Mouse (Mus musculus) hindbrain, postnatal 0 days (tissue): ENCODE data around the gene Fignl1. TPM values are rescaled to one million over a fixed set of nuclear protein-coding genes. Genes with fewer than 3 reads are reported as not detected.

ENCODE experiments used
- ATAC-seq: fragments of 200-750 bp; cut with Nextera tagmentation; 2 replicates; pipeline ENCODE4 v1.8.0; 2017; ENCODE audit warnings: mild to moderate bottlenecking, moderate TSS enrichment, moderate library complexity
- DNase-seq: peaks from one replicate; pipeline ENCODE4 v3.0.0-alpha.2; 2015; ENCODE audit warnings: low spot score
- H3K27ac ChIP-seq: fragments of 300-500 bp; sonication (generic); 2 replicates; pipeline ENCODE4 v1.5.1; 2014; ENCODE audit warnings: mild to moderate bottlenecking
- H3K27me3 ChIP-seq: fragments of 300-500 bp; sonication (generic); 2 replicates; pipeline ENCODE4 v1.6.1; 2014; ENCODE audit warnings: low read length, mixed read lengths; ENCODE audit not compliant: insufficient read depth
- H3K36me3 ChIP-seq: fragments of 300-500 bp; sonication (generic); 2 replicates; pipeline ENCODE4 v1.6.1; 2014; ENCODE audit warnings: low read length, mixed read lengths; ENCODE audit not compliant: insufficient read depth
- H3K4me1 ChIP-seq: fragments of 300-500 bp; sonication (generic); 2 replicates; pipeline ENCODE4 v1.6.1; 2014; ENCODE audit warnings: antibody characterized with exemption, low read length, mixed read lengths; ENCODE audit not compliant: insufficient read depth
- H3K4me2 ChIP-seq: fragments of 300-500 bp; sonication (generic); 2 replicates; pipeline ENCODE4 v1.6.1; 2014; ENCODE audit warnings: low read depth, mild to moderate bottlenecking, low read length, moderate library complexity, mixed read lengths
- H3K4me3 ChIP-seq: fragments of 300-500 bp; sonication (generic); 2 replicates; pipeline ENCODE4 v1.5.1; 2014; ENCODE audit warnings: low read length
- H3K9ac ChIP-seq: fragments of 300-500 bp; sonication (generic); replicated peaks from 2 replicates; pipeline ENCODE4 v1.6.1; 2014; ENCODE audit warnings: mild to moderate bottlenecking, low read length, moderate library complexity, mixed read lengths
- H3K9me3 ChIP-seq: fragments of 300-500 bp; sonication (generic); 2 replicates; pipeline ENCODE4 v1.6.1; 2016; ENCODE audit warnings: low read length, mixed read lengths
- CTCF ChIP-seq: IDR thresholded peaks from 2 replicates; pipeline ENCODE4 v1.5.1; 2016; ENCODE audit warnings: antibody characterized with exemption, control low read depth, low read depth
- WGBS: fragments of 180-500 bp; shearing (Covaris S2); extraction: QIAGEN DNeasy Blood & Tissue Kit; methylation state at CpG from one replicate; pipeline ENCODE4 v1.1.7; 2014; 5-methylcytosine and 5-hydroxymethylcytosine counted together
- polyA plus RNA-seq: library from polyadenylated mRNA; unstranded; fragments of >200 nt; fragmentation: Nextera tagmentation; extraction: Ambion mirVana; gene quantifications from 2 replicates; pipeline ENCODE4 v1.2.1, GENCODE M21; 2015
- total RNA-seq: library from RNA; depleted of rRNA; stranded (reverse); fragments of >200 nt; gene quantifications from 2 replicates; pipeline ENCODE4 v1.2.3, GENCODE M21; 2014

The Fignl1 gene
- total and polyA plus RNA-seq, 2 experiments from 2014 or later = 7.0 to 11.3 TPM

DNA sequence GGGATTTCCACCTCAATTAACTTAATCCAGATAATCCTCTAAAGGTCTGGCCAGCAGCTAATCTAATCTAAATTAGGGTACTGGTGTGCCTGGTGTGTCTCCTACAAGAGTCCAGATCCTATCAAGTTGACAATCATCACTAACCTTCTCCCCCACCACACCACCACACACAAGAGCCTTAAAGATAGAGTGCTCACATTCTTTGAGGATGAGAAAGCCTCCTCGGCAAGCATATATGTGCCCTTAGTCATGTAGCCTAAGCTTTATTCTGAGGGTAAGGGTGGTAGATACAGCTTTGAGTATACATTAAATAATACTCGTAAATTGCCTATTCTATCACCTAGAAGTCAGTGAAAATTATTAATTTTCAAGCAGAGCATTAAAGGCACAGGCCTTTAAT is 32.0 kb upstream of the Fignl1 start:
- Histone ChIP-seq H3K27me3 (no peaks in the 10 kb centered on the region), H3K4me3 (no peak overlapping the region), H3K9ac (no peak overlapping the region), H3K27ac (no peak overlapping the region), H3K36me3 (no peaks in the 10 kb centered on the region), H3K4me1 (no peaks in the 10 kb centered on the region), H3K4me2 (no peak overlapping the region), H3K9me3 (no peaks in the 10 kb centered on the region)
- DNase-seq (no peak), ATAC-seq (no peak)
- no peak for TF ChIP-seq CTCF
- 84% methylated on average over 2 of the region's 2 CpGs for WGBS

GRCm38 (mm10) chr11:11839874-11840273 is 31.1 kb upstream of the Fignl1 start:
- H3K4me3 ChIP-seq = no peak overlapping the region
- no peaks in the 10 kb centered on the region for H3K36me3 ChIP-seq
- no peak overlapping the region for H3K9ac ChIP-seq
- TF ChIP-seq CTCF = no peak
- H3K4me2 ChIP-seq = no peak overlapping the region
- no peak for ATAC-seq
- no peak for DNase-seq
- 95% methylated on average over 7 of the region's 7 CpGs for WGBS
- H3K4me1 ChIP-seq = no peaks in the 10 kb centered on the region
- no peaks in the 10 kb centered on the region for H3K27me3 ChIP-seq
- no peaks in the 10 kb centered on the region for H3K9me3 ChIP-seq
- H3K27ac ChIP-seq = no peak overlapping the region

- ATAC-seq = no peak
- no peak overlapping the region for H3K27ac ChIP-seq
- 90% methylated on average over 5 of the region's 5 CpGs for WGBS
- no peaks in the 10 kb centered on the region for H3K9me3 ChIP-seq
- H3K4me2 ChIP-seq = no peak overlapping the region
- H3K4me1 ChIP-seq = no peaks in the 10 kb centered on the region
- DNase-seq = no peak
- H3K4me3 ChIP-seq = no peak overlapping the region
- TF ChIP-seq CTCF = no peak
- no peak overlapping the region for H3K9ac ChIP-seq
- no peaks in the 10 kb centered on the region for H3K27me3 ChIP-seq
- no peaks in the 10 kb centered on the region for H3K36me3 ChIP-seq
These were observed 28.6 kb upstream of the Fignl1 start for GRCm38 (mm10) chr11:11837384-11837783.

GRCm38 (mm10) chr11:11836713-11837370 is 28.1 kb upstream of the Fignl1 start:
- H3K4me2 ChIP-seq = peak overlapping the region; percentile 19; the same call in 1 of the 2 replicates
- TF ChIP-seq CTCF = no peak
- no peaks in the 10 kb centered on the region for H3K36me3 ChIP-seq
- no peaks in the 10 kb centered on the region for H3K4me1 ChIP-seq
- no peak overlapping the region for H3K27ac ChIP-seq
- H3K4me3 ChIP-seq = no peak overlapping the region
- DNase-seq = no peak
- WGBS = 53% methylated on average over 18 of the region's 18 CpGs
- H3K27me3 ChIP-seq = no peaks in the 10 kb centered on the region
- 0 out of 2 replicates have a peak, but pooled peaks have one; percentile 29 for ATAC-seq
- H3K9ac ChIP-seq = no peak overlapping the region
- H3K9me3 ChIP-seq = no peaks in the 10 kb centered on the region

GRCm38 (mm10) chr11:11836262-11836661 is 27.5 kb upstream of the Fignl1 start:
- Histone ChIP-seq H3K4me1 (no peaks in the 10 kb centered on the region), H3K36me3 (no peaks in the 10 kb centered on the region), H3K9me3 (no peaks in the 10 kb centered on the region), H3K4me3 (no peak overlapping the region), H3K27ac (no peak overlapping the region), H3K4me2 (no peak overlapping the region), H3K27me3 (no peaks in the 10 kb centered on the region), H3K9ac (no peak overlapping the region)
- ATAC-seq (no peak), DNase-seq (no peak)
- TF ChIP-seq CTCF = no peak
- 60% methylated on average over 8 of the region's 8 CpGs for WGBS

DNA sequence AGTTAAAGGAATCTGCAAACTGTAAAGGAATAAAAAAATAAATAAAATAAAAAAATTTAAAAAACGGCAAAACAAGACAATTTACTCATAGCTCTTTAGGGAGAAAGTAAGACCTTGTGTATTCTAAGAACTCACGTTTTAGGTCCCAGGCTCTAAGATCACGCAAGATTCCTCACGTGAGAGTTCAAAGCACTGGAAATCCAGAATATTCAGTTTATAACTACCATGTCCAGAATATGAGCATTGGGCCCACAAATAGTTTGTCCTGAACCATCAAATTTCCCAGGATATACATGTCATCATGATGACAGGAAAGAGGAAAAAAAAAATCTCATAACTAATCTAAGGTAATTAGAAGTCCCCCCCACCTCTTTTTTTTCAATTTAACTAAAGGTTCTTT is 27.0 kb upstream of the Fignl1 start:
- H3K4me1 ChIP-seq = no peaks in the 10 kb centered on the region
- no peaks in the 10 kb centered on the region for H3K9me3 ChIP-seq
- DNase-seq (no peak), ATAC-seq (no peak)
- no peak for TF ChIP-seq CTCF
- no peak overlapping the region for H3K27ac ChIP-seq
- no peak overlapping the region for H3K4me2 ChIP-seq
- H3K36me3 ChIP-seq = no peaks in the 10 kb centered on the region
- 86% methylated on average over 4 of the region's 4 CpGs for WGBS
- H3K27me3 ChIP-seq = no peaks in the 10 kb centered on the region
- no peak overlapping the region for H3K9ac ChIP-seq
- no peak overlapping the region for H3K4me3 ChIP-seq

- Histone ChIP-seq H3K36me3 (no peaks in the 10 kb centered on the region), H3K4me1 (no peaks in the 10 kb centered on the region), H3K9ac (no peak overlapping the region), H3K9me3 (no peaks in the 10 kb centered on the region), H3K4me2 (no peak overlapping the region), H3K27ac (no peak overlapping the region), H3K27me3 (no peaks in the 10 kb centered on the region), H3K4me3 (no peak overlapping the region)
- TF ChIP-seq CTCF = no peak
- 65% methylated on average over 6 of the region's 6 CpGs for WGBS
- no peak for DNase-seq
- no peak for ATAC-seq
These were observed 26.6 kb upstream of the Fignl1 start for GRCm38 (mm10) chr11:11835361-11835760.
